8 mouse cellular contexts compared by ENCODE assay signal in the genomic region with DNA sequence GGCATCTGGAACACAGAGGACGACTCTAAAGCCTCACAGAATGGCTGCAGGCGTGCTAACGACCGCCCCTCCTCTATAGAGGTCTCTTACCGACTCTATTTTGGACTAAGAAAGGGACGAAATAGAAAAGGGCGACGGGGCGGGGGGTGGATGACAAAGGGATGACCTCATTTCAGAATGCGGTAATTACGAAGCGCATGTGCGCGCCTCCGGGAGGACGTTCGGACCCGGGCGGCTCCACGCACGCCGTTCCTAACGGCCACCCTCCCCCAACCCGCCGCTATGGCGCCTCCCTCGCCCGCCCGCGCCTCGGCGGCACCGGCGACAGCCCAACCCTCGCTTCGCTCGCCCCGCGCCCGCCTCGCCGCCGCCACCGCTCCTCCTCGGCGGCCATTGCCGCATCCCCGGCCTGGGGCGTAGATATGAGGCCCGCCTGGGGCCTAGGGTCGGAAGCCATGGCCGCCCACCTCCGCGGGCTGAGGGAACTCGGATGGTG. TPM values are rescaled to one million over a fixed set of nuclear protein-coding genes. Genes with fewer than 3 reads are reported as not detected.
DNase-seq lines count a peak whose midpoint lies in the region; ATAC-seq and TF ChIP-seq lines count a peak whose summit lies in the region.

No protein-coding gene starts in this region.

- H3K9ac ChIP-seq in forebrain, embryonic 16.5 days (replicated peaks; ENCODE audit: low read depth, low read length): peak overlapping the region; percentile 99
- H3K9ac ChIP-seq in hindbrain, embryonic 14.5 days: peak overlapping the region; percentile 89

- no peaks in the 10 kb centered on the region for H3K9me3 ChIP-seq in forebrain, embryonic 16.5 days (ENCODE audit: control insufficient read depth, low read length)
- H3K9me3 ChIP-seq in hindbrain, embryonic 14.5 days (ENCODE audit: control insufficient read depth, low read length): no peaks in the 10 kb centered on the region

- TF ChIP-seq CTCF in cerebellum, adult 2 months (IDR thresholded peaks at IDR 0.05; ENCODE audit: borderline replicate concordance, insufficient read depth, low read depth, low read length): no peak

- peak overlapping the region; percentile 77 for H3K4me3 ChIP-seq in cerebellum, adult 2 months (replicated peaks; ENCODE audit: insufficient read depth, low read depth, low read length)
- H3K4me3 ChIP-seq in forebrain, embryonic 16.5 days (replicated peaks; ENCODE audit: low read length): peak overlapping the region; percentile 99
- H3K4me3 ChIP-seq in hindbrain, embryonic 14.5 days (replicated peaks; ENCODE audit: low read length): peak overlapping the region; percentile 69

- TF ChIP-seq POLR2A in cerebellum, adult 2 months (IDR thresholded peaks at IDR 0.05; ENCODE audit: borderline replicate concordance, insufficient read depth, low read length): no peak

- under 1% methylated on average over 55 of the region's 55 CpGs for WGBS in cerebellum, adult 2 months
- WGBS in forebrain, embryonic 16.5 days: under 1% methylated on average over 55 of the region's 55 CpGs
- WGBS in hindbrain, embryonic 14.5 days: under 1% methylated on average over 53 of the region's 55 CpGs

- no peaks in the 10 kb centered on the region for H3K27me3 ChIP-seq in cerebellum, adult 2 months (ENCODE audit: control insufficient read depth, insufficient read depth, low read length)
- H3K27me3 ChIP-seq in forebrain, embryonic 16.5 days (replicated peaks; ENCODE audit: control insufficient read depth, insufficient read depth, low read length): 0 out of 2 replicates have a peak, but pooled peaks cover 2% of the 10 kb centered on the region
- H3K27me3 ChIP-seq in hindbrain, embryonic 14.5 days (ENCODE audit: control insufficient read depth, insufficient read depth, low read length): no peaks in the 10 kb centered on the region

- peaks cover 10% of the 10 kb centered on the region for H3K36me3 ChIP-seq in forebrain, embryonic 16.5 days (ENCODE audit: control insufficient read depth, insufficient read depth)
- peaks cover 35% of the 10 kb centered on the region for H3K36me3 ChIP-seq in hindbrain, embryonic 14.5 days (replicated peaks; ENCODE audit: control insufficient read depth, insufficient read depth)

- H3K4me2 ChIP-seq in forebrain, embryonic 16.5 days (ENCODE audit: low read length): peak overlapping the region; percentile 52
- peak overlapping the region; percentile 69 for H3K4me2 ChIP-seq in hindbrain, embryonic 14.5 days (replicated peaks)

- peaks cover 3% of the 10 kb centered on the region; the same call in 1 of the 2 replicates for H3K4me1 ChIP-seq in cerebellum, adult 2 months (ENCODE audit: control insufficient read depth, insufficient read depth, low read length)
- peaks cover 16% of the 10 kb centered on the region for H3K4me1 ChIP-seq in forebrain, embryonic 16.5 days (replicated peaks; ENCODE audit: control insufficient read depth, insufficient read depth, low read length)
- H3K4me1 ChIP-seq in hindbrain, embryonic 14.5 days (replicated peaks; ENCODE audit: control insufficient read depth, insufficient read depth, low read length): peaks cover 8% of the 10 kb centered on the region

- H3K27ac ChIP-seq in cerebellum, adult 2 months (ENCODE audit: insufficient read depth, low read length): peak overlapping the region; percentile 94
- H3K27ac ChIP-seq in forebrain, embryonic 16.5 days (ENCODE audit: low read length): peak overlapping the region; percentile 98
- peak overlapping the region; percentile 94 for H3K27ac ChIP-seq in hindbrain, embryonic 14.5 days

- peak; percentile 61 to 74 for DNase-seq in heart, adult 18-20 months
- DNase-seq in heart, adult 11 months: no peak
- DNase-seq in cerebellum, adult 2 months: peak; percentile 79 to 81
- DNase-seq in hindbrain, embryonic 14.5 days (ENCODE audit: low spot score): peak; percentile 65
- peak; percentile 72 to 75 for DNase-seq in left cerebral cortex, adult 18-20 months (ENCODE audit: low spot score in 2 of 2)
- peak; percentile 54 for DNase-seq in lung, postnatal 14 days
- DNase-seq in right cerebral cortex, postnatal 10 days (ENCODE audit: low spot score in 2 of 2): peak; percentile 77 to 82

- ATAC-seq in forebrain, embryonic 16.5 days: no peak; the same call in none of the 2 replicates
- ATAC-seq in hindbrain, embryonic 14.5 days (ENCODE audit: low FRiP score): peak; percentile 65

RNA-seq across cellular contexts. Expression of a gene that starts 6.8 kb away (rescaled TPM):
- total RNA-seq in heart, adult 18-20 months (2021): 100 to 1,000 TPM; 261 to 408 TPM
- 544 and 648 TPM in 2 replicates for polyA plus RNA-seq in cerebellum, adult 2 months (2012; rRNA removed)
- polyA plus RNA-seq in forebrain, embryonic 16.5 days (2015; fragmentation: Nextera tagmentation; extraction: Ambion mirVana): 1,235 and 1,237 TPM in 2 replicates
- 1,388 and 1,430 TPM in 2 replicates for polyA plus RNA-seq in hindbrain, embryonic 14.5 days (2014; fragmentation: Nextera tagmentation; extraction: Ambion mirVana)
- 1,000 to 10,000 TPM in 1 of 2 experiments, 100 to 1,000 TPM in 1; 981 to 1,007 TPM for total RNA-seq in left cerebral cortex, adult 18-20 months (2021)

RNA-seq across cellular contexts. Expression of a gene that starts 13.3 kb away (rescaled TPM):
- total RNA-seq in heart, adult 18-20 months (2021): not detected
- not detected in 2 replicates for polyA plus RNA-seq in cerebellum, adult 2 months (2012; rRNA removed)
- polyA plus RNA-seq in forebrain, embryonic 16.5 days (2015; fragmentation: Nextera tagmentation; extraction: Ambion mirVana): 0.23 and 0.26 TPM in 2 replicates
- 0.28 and 0.37 TPM in 2 replicates for polyA plus RNA-seq in hindbrain, embryonic 14.5 days (2014; fragmentation: Nextera tagmentation; extraction: Ambion mirVana)
- total RNA-seq in left cerebral cortex, adult 18-20 months (2021): not detected

RNA-seq across cellular contexts. Expression of a gene that starts 42.0 kb away (rescaled TPM):
- 10 to 100 TPM; 31.0 to 32.1 TPM for total RNA-seq in heart, adult 18-20 months (2021)
- 32.7 and 34.9 TPM in 2 replicates for polyA plus RNA-seq in cerebellum, adult 2 months (2012; rRNA removed)
- 30.1 and 30.9 TPM in 2 replicates for polyA plus RNA-seq in forebrain, embryonic 16.5 days (2015; fragmentation: Nextera tagmentation; extraction: Ambion mirVana)
- 21.8 and 26.6 TPM in 2 replicates for polyA plus RNA-seq in hindbrain, embryonic 14.5 days (2014; fragmentation: Nextera tagmentation; extraction: Ambion mirVana)
- total RNA-seq in left cerebral cortex, adult 18-20 months (2021): 10 to 100 TPM; 46.2 to 48.1 TPM
